Mouse (Mus musculus): ENCODE results near the gene Asic1. TPM values are rescaled to one million over a fixed set of nuclear protein-coding genes. Genes with fewer than 3 reads are reported as not detected.

The Asic1 gene
- polyA plus RNA-seq, 1 experiment = not detected

GRCm38 (mm10) chr15:99740229-99740628 lies 70.1 kb downstream of the Asic1 start:
- Histone ChIP-seq H3K27ac (ENCODE audit: control insufficient read depth, insufficient read depth, low read depth, low read length, poor library complexity) (no peak overlapping the region), H3K4me1 (ENCODE audit: control insufficient read depth, insufficient read depth, low read length) (no peaks in the 10 kb centered on the region), H3K4me3 (replicated peaks; ENCODE audit: control insufficient read depth, low read depth, low read length) (no peak overlapping the region)
- WGBS = 90% methylated on average over 4 of the region's 4 CpGs
- TF ChIP-seq POLR2A (IDR thresholded peaks at IDR 0.05; ENCODE audit: borderline replicate concordance, control insufficient read depth, low read depth, low read length) (no peak), CTCF (IDR thresholded peaks at IDR 0.05; ENCODE audit: control insufficient read depth, insufficient read depth, low read length) (no peak)

Other genes with a start within 250 kb of the Asic1 start
- gene Nckap5l, start 212.6 kb upstream of the Asic1 start, polyA plus RNA-seq (2011; ENCODE audit: insufficient read depth, insufficient read length, low replicate concordance, missing spikeins) = 2.2 and 4.0 TPM in 2 replicates
- gene Bcdin3d, start 195.6 kb upstream of the Asic1 start, polyA plus RNA-seq (2011; ENCODE audit: insufficient read depth, insufficient read length, low replicate concordance, missing spikeins) = 7.2 and 13.4 TPM in 2 replicates
- 0.35 TPM in 1 of 2 replicates, not detected in the other for gene Faim2, start 142.2 kb upstream of the Asic1 start, polyA plus RNA-seq (2011; ENCODE audit: insufficient read depth, insufficient read length, low replicate concordance, missing spikeins)
- gene Aqp2, start 91.3 kb upstream of the Asic1 start, polyA plus RNA-seq (2011; ENCODE audit: insufficient read depth, insufficient read length, low replicate concordance, missing spikeins) = not detected in 2 replicates
- gene Aqp5, start 79.6 kb upstream of the Asic1 start, polyA plus RNA-seq (2011; ENCODE audit: insufficient read depth, insufficient read length, low replicate concordance, missing spikeins) = not detected in 2 replicates
- gene Aqp6, start 69.0 kb upstream of the Asic1 start, polyA plus RNA-seq (2011; ENCODE audit: insufficient read depth, insufficient read length, low replicate concordance, missing spikeins) = not detected in 2 replicates
- 57.9 and 66.4 TPM in 2 replicates for gene Racgap1, start 18.7 kb upstream of the Asic1 start, polyA plus RNA-seq (2011; ENCODE audit: insufficient read depth, insufficient read length, low replicate concordance, missing spikeins)
- 10.1 and 10.7 TPM in 2 replicates for gene Smarcd1, start 31.8 kb downstream of the Asic1 start, polyA plus RNA-seq (2011; ENCODE audit: insufficient read depth, insufficient read length, low replicate concordance, missing spikeins)
- not detected in 2 replicates for gene Gm17349, start 35.1 kb downstream of the Asic1 start, polyA plus RNA-seq (2011; ENCODE audit: insufficient read depth, insufficient read length, low replicate concordance, missing spikeins)
- 6.6 and 9.3 TPM in 2 replicates for gene Gpd1, start 47.1 kb downstream of the Asic1 start, polyA plus RNA-seq (2011; ENCODE audit: insufficient read depth, insufficient read length, low replicate concordance, missing spikeins)
- 42.7 and 80.8 TPM in 2 replicates for gene Cox14, start 55.2 kb downstream of the Asic1 start, polyA plus RNA-seq (2011; ENCODE audit: insufficient read depth, insufficient read length, low replicate concordance, missing spikeins)
- 10.8 and 33.1 TPM in 2 replicates for gene Cers5, start 102.5 kb downstream of the Asic1 start, polyA plus RNA-seq (2011; ENCODE audit: insufficient read depth, insufficient read length, low replicate concordance, missing spikeins)
- 6.5 and 7.5 TPM in 2 replicates for gene Lima1, start 205.1 kb downstream of the Asic1 start, polyA plus RNA-seq (2011; ENCODE audit: insufficient read depth, insufficient read length, low replicate concordance, missing spikeins)